Mouse (Mus musculus): ENCODE results near the gene Dock10. TPM values are rescaled to one million over a fixed set of nuclear protein-coding genes. Genes with fewer than 3 reads are reported as not detected.

Dock10 gene
- 2.0 and 5.2 TPM in 2 replicates for total RNA-seq (2014; rRNA removed; ENCODE audit: low replicate concordance)
- 0.89 and 1.2 TPM in 2 replicates for polyA plus RNA-seq (2015; fragmentation: Nextera tagmentation; extraction: Ambion mirVana)

DNA sequence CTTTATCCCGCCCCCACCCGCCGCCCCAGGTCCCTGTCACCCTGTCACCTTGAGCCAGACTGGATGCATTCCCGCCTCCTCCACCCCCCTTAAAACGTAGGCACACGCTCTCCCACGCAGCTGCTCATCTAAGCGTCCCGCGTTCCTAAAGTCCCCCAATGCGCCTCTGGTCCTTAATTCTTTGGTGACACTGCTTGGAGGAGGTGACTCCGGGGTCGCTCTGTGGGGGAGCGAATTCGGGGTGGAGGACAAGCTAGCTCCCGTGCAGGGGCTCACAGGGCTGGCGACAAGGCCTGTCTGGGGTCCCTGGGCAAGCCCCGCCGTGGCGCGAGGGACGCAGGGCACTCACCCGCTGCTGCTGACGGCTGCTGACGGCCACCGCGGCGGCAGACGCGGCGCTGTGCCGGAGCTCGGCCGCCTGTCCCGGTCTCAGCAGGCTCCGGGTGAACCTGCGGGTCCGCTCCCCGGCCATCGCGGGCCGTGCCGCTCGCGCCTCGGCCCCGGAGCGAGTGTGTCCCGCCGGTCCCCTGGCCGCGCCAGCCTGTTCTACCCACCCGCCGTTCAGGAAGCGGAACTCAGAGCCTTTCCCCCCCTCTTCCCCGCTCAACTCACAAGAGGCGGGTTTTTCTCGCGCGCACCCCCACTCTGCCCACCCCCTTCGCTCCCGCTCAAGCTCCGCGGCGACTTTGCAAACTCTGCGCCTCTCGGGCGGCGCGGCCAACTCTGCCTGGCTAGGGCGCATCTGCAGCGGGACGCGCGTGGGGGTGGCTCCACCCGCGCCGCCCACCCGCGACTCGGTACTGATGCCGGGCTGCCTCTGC lies at the start of gene Dock10:
Dock10 (minus strand) TSS at position 551 of the 821 bp plus-strand sequence.
- no peak within 1 kb of the TSS for H3K27ac ChIP-seq (ENCODE audit: low read depth)
- TF ChIP-seq EP300 (IDR thresholded peaks at IDR 0.05; ENCODE audit: low read depth) = no peak
- no peak for TF ChIP-seq CTCF (IDR thresholded peaks at IDR 0.05; ENCODE audit: low read depth)
- DNase-seq (ENCODE audit: low spot score) (peak; percentile 10), ATAC-seq (ENCODE audit: insufficient read depth, low read depth) (peak; percentile 68)
- H3K4me2 ChIP-seq (ENCODE audit: low read depth, low read length) = peak within 1 kb of the TSS; percentile 94
- peak within 1 kb of the TSS; percentile 59 for H3K9ac ChIP-seq (replicated peaks; ENCODE audit: low read depth, low read length)
- no peaks in the 10 kb centered on the region for H3K36me3 ChIP-seq (replicated peaks; ENCODE audit: control insufficient read depth, insufficient read depth, low read length)
- under 1% methylated on average over 78 of the region's 82 CpGs for WGBS
- H3K4me3 ChIP-seq (ENCODE audit: low read depth, low read length) = peak within 1 kb of the TSS; percentile 73
- H3K9me3 ChIP-seq (replicated peaks; ENCODE audit: control insufficient read depth, low read length) = no peaks in the 10 kb centered on the region; the same call in 1 of the 2 replicates
- no peaks in the 10 kb centered on the region for H3K27me3 ChIP-seq (ENCODE audit: control insufficient read depth, insufficient read depth, low read length)
- H3K4me1 ChIP-seq (ENCODE audit: control insufficient read depth, insufficient read depth) = no peaks in the 10 kb centered on the region

DNA sequence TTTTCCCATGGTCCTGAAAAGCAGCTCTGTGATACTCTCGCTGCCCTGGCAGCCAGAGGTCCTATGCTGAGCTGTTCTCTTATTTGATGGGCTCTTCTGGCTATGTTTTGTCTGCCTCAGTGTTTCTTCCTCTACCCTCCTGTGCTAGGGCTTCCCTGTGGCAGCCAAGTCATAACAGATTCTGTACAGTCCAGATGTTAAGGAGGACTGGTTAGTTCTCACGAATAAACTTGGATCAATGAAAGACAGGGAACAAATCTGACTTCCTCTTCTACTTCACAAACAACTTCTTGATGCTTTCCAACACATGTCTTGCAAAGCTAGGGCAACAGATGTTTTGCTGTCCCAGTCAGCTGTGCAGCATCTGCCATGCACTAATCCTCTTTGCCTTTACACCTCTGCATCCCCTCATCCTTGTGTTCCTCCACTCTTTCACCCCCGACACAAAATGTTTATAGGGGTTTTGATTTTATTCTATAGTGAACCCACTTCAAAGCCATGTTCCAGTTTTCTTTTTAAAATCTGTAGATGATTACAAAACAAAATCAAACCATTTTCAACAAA lies 48.6 kb upstream of the Dock10 start:
- no peaks in the 10 kb centered on the region for H3K9me3 ChIP-seq (replicated peaks; ENCODE audit: control insufficient read depth, low read length)
- no peaks in the 10 kb centered on the region for H3K36me3 ChIP-seq (replicated peaks; ENCODE audit: control insufficient read depth, insufficient read depth, low read length)
- TF ChIP-seq EP300 (IDR thresholded peaks at IDR 0.05; ENCODE audit: low read depth) (no peak), CTCF (IDR thresholded peaks at IDR 0.05; ENCODE audit: low read depth) (no peak)
- no peak overlapping the region for H3K4me2 ChIP-seq (ENCODE audit: low read depth, low read length)
- H3K27me3 ChIP-seq (ENCODE audit: control insufficient read depth, insufficient read depth, low read length) = no peaks in the 10 kb centered on the region
- no peaks in the 10 kb centered on the region for H3K4me1 ChIP-seq (ENCODE audit: control insufficient read depth, insufficient read depth)
- H3K27ac ChIP-seq (ENCODE audit: low read depth) = no peak overlapping the region
- ATAC-seq (ENCODE audit: insufficient read depth, low read depth) (no peak), DNase-seq (ENCODE audit: low spot score) (no peak)
- WGBS = 65% methylated on average over 3 of the region's 3 CpGs
- H3K9ac ChIP-seq (replicated peaks; ENCODE audit: low read depth, low read length) = no peak overlapping the region
- no peak overlapping the region for H3K4me3 ChIP-seq (ENCODE audit: low read depth, low read length)

GRCm38 (mm10) chr1:80802023-80802422 lies 43.7 kb upstream of the Dock10 start:
- Histone ChIP-seq H3K9me3 (replicated peaks; ENCODE audit: control insufficient read depth, low read length) (no peaks in the 10 kb centered on the region), H3K4me1 (ENCODE audit: control insufficient read depth, insufficient read depth) (no peaks in the 10 kb centered on the region), H3K27ac (ENCODE audit: low read depth) (no peak overlapping the region), H3K4me2 (ENCODE audit: low read depth, low read length) (no peak overlapping the region), H3K4me3 (ENCODE audit: low read depth, low read length) (no peak overlapping the region), H3K9ac (replicated peaks; ENCODE audit: low read depth, low read length) (no peak overlapping the region), H3K27me3 (ENCODE audit: control insufficient read depth, insufficient read depth, low read length) (no peaks in the 10 kb centered on the region), H3K36me3 (replicated peaks; ENCODE audit: control insufficient read depth, insufficient read depth, low read length) (no peaks in the 10 kb centered on the region)
- TF ChIP-seq CTCF (IDR thresholded peaks at IDR 0.05; ENCODE audit: low read depth) = no peak
- TF ChIP-seq EP300 (IDR thresholded peaks at IDR 0.05; ENCODE audit: low read depth) = no peak
- WGBS = 77% methylated on average over 3 of the region's 3 CpGs
- no peak for DNase-seq (ENCODE audit: low spot score)
- no peak for ATAC-seq (ENCODE audit: insufficient read depth, low read depth)

DNA sequence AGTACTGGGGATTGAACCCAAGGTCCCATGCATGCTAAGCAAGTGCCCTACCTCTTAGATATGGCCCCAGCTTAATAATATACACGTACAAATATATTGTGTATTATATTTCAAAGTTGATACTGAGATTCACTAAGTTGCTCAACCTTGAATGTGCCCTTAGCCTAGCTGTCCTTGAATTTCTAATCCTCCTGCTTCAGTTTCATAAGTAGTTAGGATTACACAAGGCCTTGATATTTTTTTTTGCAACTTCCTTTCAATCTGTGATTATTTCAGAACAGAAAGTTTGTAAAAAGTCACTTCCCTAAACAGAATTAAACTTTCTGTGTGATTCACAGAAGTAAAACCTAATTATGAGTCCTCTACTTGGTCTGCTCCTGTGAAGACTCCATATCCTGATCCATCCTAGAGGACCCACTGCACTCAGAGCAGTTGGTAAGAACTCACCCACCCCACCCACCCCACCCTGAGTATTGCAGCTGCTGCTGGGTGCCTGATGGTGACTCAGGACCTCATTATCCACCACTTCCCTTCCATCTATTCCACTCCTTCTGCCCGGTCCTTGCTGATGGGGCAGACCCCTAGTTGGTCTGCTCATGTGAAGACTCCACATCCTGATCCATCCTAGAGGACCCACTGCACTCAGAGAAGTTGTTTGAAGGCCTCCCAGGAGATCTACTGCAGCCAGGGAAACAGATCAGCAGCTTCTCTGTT lies 26.9 kb upstream of the Dock10 start:
- no peaks in the 10 kb centered on the region for H3K9me3 ChIP-seq (replicated peaks; ENCODE audit: control insufficient read depth, low read length)
- H3K9ac ChIP-seq (replicated peaks; ENCODE audit: low read depth, low read length) = no peak overlapping the region
- H3K4me2 ChIP-seq (ENCODE audit: low read depth, low read length) = no peak overlapping the region
- no peak for DNase-seq (ENCODE audit: low spot score)
- H3K4me3 ChIP-seq (ENCODE audit: low read depth, low read length) = no peak overlapping the region
- H3K36me3 ChIP-seq (replicated peaks; ENCODE audit: control insufficient read depth, insufficient read depth, low read length) = no peaks in the 10 kb centered on the region
- H3K27ac ChIP-seq (ENCODE audit: low read depth) = no peak overlapping the region
- H3K4me1 ChIP-seq (ENCODE audit: control insufficient read depth, insufficient read depth) = no peaks in the 10 kb centered on the region
- no peak for TF ChIP-seq CTCF (IDR thresholded peaks at IDR 0.05; ENCODE audit: low read depth)
- TF ChIP-seq EP300 (IDR thresholded peaks at IDR 0.05; ENCODE audit: low read depth) = no peak
- no peaks in the 10 kb centered on the region for H3K27me3 ChIP-seq (ENCODE audit: control insufficient read depth, insufficient read depth, low read length)
- no peak for ATAC-seq (ENCODE audit: insufficient read depth, low read depth)
- WGBS = 74% methylated on average over 2 of the region's 2 CpGs

GRCm38 (mm10) chr1:80784155-80784554 lies 25.8 kb upstream of the Dock10 start:
- WGBS = 52% methylated on average over 3 of the region's 3 CpGs
- Histone ChIP-seq H3K4me3 (ENCODE audit: low read depth, low read length) (no peak overlapping the region), H3K9ac (replicated peaks; ENCODE audit: low read depth, low read length) (no peak overlapping the region), H3K4me2 (ENCODE audit: low read depth, low read length) (no peak overlapping the region), H3K27ac (ENCODE audit: low read depth) (no peak overlapping the region), H3K9me3 (replicated peaks; ENCODE audit: control insufficient read depth, low read length) (no peaks in the 10 kb centered on the region), H3K36me3 (replicated peaks; ENCODE audit: control insufficient read depth, insufficient read depth, low read length) (no peaks in the 10 kb centered on the region), H3K27me3 (ENCODE audit: control insufficient read depth, insufficient read depth, low read length) (no peaks in the 10 kb centered on the region), H3K4me1 (ENCODE audit: control insufficient read depth, insufficient read depth) (no peaks in the 10 kb centered on the region)
- ATAC-seq (ENCODE audit: insufficient read depth, low read depth) = no peak
- TF ChIP-seq EP300 (IDR thresholded peaks at IDR 0.05; ENCODE audit: low read depth) (no peak), CTCF (IDR thresholded peaks at IDR 0.05; ENCODE audit: low read depth) (no peak)
- no peak for DNase-seq (ENCODE audit: low spot score)

Data from heart, postnatal 0 days (tissue).